Mouse (Mus musculus): ENCODE results near the gene Ptrh1. TPM values are rescaled to one million over a fixed set of nuclear protein-coding genes. Genes with fewer than 3 reads are reported as not detected.

Gene Ptrh1
- 8.0 TPM for total RNA-seq (2023)

GRCm38 (mm10) chr2:32775359-32776074, at the start of gene Ptrh1, which contains the start of gene Ttc16:
Gene Ptrh1, plus strand, starts transcription at chr2:32775786.
Gene Ttc16, minus strand, starts transcription at chr2:32775633.

DNA sequence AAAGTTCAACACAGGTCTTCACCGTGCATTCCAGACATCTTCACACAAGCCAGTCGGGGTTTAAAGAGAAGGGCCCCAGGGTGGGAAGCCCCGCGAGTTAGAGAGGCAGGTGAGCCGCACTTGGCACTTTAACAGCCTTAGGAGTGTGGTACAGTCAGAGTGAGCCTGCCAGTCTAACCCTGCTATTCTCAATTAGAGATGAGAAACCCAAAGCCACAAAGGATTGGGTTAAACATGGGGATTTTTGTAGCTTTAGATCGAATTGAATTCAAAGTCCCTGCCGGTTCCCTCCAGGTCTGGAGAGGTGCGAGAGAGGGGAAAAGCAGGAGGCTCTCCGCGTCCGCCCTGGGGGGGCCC, 34.7 kb upstream of the Ptrh1 start, which contains the start of gene 6330409D20Rik:
TSS of gene 6330409D20Rik (minus strand) at position 101 of the 357 bp plus-strand sequence.

DNA sequence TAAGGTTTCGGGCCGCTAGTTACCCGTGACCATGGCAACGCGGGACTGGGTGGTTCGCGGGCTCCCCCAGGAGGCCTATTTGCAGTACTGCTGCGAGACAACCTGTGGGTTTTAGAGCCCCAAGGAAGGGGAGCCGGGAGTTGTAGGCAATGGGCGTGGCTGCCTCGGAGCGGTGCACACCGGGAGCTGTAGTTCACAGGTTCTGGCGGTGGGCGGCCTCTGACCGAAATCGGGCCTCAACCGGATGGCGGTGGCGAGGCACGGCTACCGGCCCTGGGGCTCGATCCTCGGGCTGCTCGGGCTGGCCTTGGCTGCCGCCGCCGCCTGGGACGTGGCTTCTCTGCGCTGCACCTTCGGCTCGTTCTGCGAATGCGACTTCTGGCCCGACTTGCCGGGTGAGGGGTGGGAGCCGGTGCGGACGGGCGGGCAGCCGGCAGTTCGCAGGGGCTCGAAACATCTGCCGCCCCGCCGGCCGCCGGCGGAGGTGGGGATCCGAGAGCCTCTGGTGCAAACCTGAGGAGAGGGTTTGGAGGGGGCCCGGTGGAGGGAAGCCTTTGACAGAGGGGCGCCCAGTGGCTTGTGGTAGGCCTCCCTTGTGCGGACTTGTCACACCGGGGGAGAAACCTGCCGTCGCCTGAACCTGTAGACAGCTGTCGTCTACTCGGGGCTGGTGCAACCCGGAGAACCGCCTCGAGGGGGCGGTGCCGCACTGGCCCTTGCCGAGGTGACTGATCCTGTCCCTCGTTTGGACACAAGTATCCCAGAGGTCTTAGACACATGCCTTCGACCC, 18.3 kb upstream of the Ptrh1 start, which contains the start of gene Tor2a:
TSS of gene Tor2a (plus strand) at position 179 of the 790 bp plus-strand sequence.

DNA sequence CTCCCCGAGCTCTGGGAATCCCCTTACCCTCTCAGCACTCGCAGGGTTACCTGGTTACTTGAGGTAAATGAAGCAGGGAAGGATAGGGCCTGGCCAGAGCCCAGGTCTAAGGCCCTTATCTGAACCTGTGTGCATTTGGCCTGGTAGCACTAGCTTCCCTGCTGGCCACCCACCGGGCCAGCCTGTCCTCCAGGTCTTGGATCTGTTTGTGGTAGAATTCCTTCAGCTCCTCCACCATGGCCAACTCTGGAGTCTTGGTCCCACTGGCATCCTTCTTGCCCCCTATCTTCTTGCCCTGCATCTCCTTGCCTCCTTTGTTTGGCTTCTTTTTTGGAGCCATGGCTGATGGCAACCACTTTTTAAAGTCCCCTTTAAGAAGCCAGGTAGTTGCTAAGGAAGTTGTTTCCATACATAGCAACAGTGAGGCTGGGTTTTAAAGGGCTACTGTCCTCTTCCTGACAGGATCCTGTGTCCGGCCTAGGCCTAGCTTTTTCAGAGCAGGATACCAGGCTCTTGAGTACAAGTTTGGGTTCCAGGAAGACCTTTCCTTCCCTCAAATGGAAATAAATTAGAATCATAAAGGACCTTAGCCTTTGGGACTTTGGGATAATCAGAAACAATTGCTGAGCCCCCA, 8.6 kb downstream of the Ptrh1 start, which contains the start of gene Cfap157:
TSS of gene Cfap157 (minus strand) at position 381 of the 634 bp plus-strand sequence.

Other genes with a start within 250 kb of the Ptrh1 start
- gene Fam102a, start 240.5 kb upstream of the Ptrh1 start, total RNA-seq (2023): 188 TPM
- gene Dpm2, start 204.9 kb upstream of the Ptrh1 start, total RNA-seq (2023): 51.6 TPM
- gene Pip5kl1, start 201.0 kb upstream of the Ptrh1 start, total RNA-seq (2023): 2.3 TPM
- gene 9430097D07Rik, start 200.1 kb upstream of the Ptrh1 start, total RNA-seq (2023): not detected
- 15.6 TPM for gene St6galnac4, start 188.7 kb upstream of the Ptrh1 start, total RNA-seq (2023)
- gene St6galnac6, start 176.1 kb upstream of the Ptrh1 start, total RNA-seq (2023): 2.2 TPM
- gene Ak1, start 154.0 kb upstream of the Ptrh1 start, total RNA-seq (2023): 0.77 TPM
- 5.6 TPM for gene Eng, start 129.2 kb upstream of the Ptrh1 start, total RNA-seq (2023)
- gene Fpgs, start 71.6 kb upstream of the Ptrh1 start, total RNA-seq (2023): 42.6 TPM
- gene Cdk9, start 62.7 kb upstream of the Ptrh1 start, total RNA-seq (2023): 109 TPM
- 104 TPM for gene Sh2d3c, start 54.7 kb upstream of the Ptrh1 start, total RNA-seq (2023)
- not detected for gene 6330409D20Rik, start 34.8 kb upstream of the Ptrh1 start, total RNA-seq (2023)
- 30.4 TPM for gene Tor2a, start 18.6 kb upstream of the Ptrh1 start, total RNA-seq (2023)
- not detected for gene Ttc16, start 153 bp upstream of the Ptrh1 start, total RNA-seq (2023)
- not detected for gene Cfap157, start 8.6 kb downstream of the Ptrh1 start, total RNA-seq (2023)
- gene Stxbp1, start 71.5 kb downstream of the Ptrh1 start, total RNA-seq (2023): 1.8 TPM
- gene Fam129b, start 100.3 kb downstream of the Ptrh1 start, total RNA-seq (2023): 0.65 TPM
- gene Rpl12, start 185.8 kb downstream of the Ptrh1 start, total RNA-seq (2023): 1,346 TPM
- gene Lrsam1, start 185.8 kb downstream of the Ptrh1 start, total RNA-seq (2023): 9.1 TPM
- gene Slc2a8, start 206.3 kb downstream of the Ptrh1 start, total RNA-seq (2023): 4.1 TPM